Mouse (Mus musculus): ENCODE data around the gene Atcay. TPM values are rescaled to one million over a fixed set of nuclear protein-coding genes. Genes with fewer than 3 reads are reported as not detected.

Atcay gene
- total RNA-seq, 1 experiment, result 4.1 TPM

DNA sequence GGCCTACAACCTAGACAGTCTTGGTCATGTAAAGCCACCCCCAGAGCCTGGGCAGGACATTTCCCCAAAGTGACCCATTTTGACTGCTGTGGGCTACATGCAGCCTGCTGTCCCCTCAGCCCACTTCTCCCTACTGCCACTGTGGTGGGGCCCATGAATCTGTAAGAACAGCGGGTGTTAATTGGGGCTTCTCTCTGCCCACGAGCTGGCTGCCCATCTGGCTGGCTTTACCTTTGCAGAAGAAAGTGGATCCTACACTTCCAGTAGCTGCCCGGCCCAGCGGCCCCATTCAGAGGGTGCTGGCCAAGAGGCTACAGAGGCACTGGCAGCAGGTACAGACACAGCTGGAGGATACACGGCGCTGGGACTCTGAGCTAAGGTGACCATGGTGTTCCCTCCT, 14.5 kb upstream of the Atcay start:
- no peaks in the 10 kb centered on the region for H3K9me3 ChIP-seq (ENCODE audit: control insufficient read depth, insufficient read depth, low read depth, low read length)
- DNase-seq (ENCODE audit: low read depth, low spot score), result no peak
- H3K9ac ChIP-seq (ENCODE audit: insufficient read depth, low read depth, low read length, poor library complexity, severe bottlenecking), result no peak overlapping the region
- no peak overlapping the region for H3K4me3 ChIP-seq (ENCODE audit: insufficient read depth in 1 of 2, low read depth in 1 of 2, low read length in 2 of 2, poor library complexity in 1 of 2, severe bottlenecking in 1 of 2)
- in situ Hi-C loops (cut with MboI; ENCODE audit: low sequenced_read_pairs in 2 of 2, unreplicated experiment in 2 of 2), result no loop called here
- H3K4me1 ChIP-seq (ENCODE audit: control insufficient read depth in 2 of 2, insufficient read depth in 2 of 2, low read length in 2 of 2, poor library complexity in 1 of 2), result peaks cover 2 to 18% of the 10 kb centered on the region in 2 experiments; a peak in 2 of 4 replicates
- H3K27ac ChIP-seq (ENCODE audit: insufficient read depth, low read depth, low read length, poor library complexity, severe bottlenecking), result no peak overlapping the region
- TF ChIP-seq MAFK (IDR thresholded peaks at IDR 0.05; ENCODE audit: insufficient read depth, low read depth, low read length) (no peak), CHD2 (IDR thresholded peaks at IDR 0.05; ENCODE audit: low read depth, low read length) (no peak), ZC3H11A (IDR thresholded peaks at IDR 0.05; ENCODE audit: borderline replicate concordance, low read depth, low read length) (no peak), ZNF384 (IDR thresholded peaks at IDR 0.05; ENCODE audit: low read depth, low read length) (no peak), HCFC1 (IDR thresholded peaks at IDR 0.05; ENCODE audit: borderline replicate concordance, insufficient read depth, low read length) (no peak)
- H3K36me3 ChIP-seq (ENCODE audit: control insufficient read depth, insufficient read depth, low read length, poor library complexity, severe bottlenecking), result no peaks in the 10 kb centered on the region

DNA sequence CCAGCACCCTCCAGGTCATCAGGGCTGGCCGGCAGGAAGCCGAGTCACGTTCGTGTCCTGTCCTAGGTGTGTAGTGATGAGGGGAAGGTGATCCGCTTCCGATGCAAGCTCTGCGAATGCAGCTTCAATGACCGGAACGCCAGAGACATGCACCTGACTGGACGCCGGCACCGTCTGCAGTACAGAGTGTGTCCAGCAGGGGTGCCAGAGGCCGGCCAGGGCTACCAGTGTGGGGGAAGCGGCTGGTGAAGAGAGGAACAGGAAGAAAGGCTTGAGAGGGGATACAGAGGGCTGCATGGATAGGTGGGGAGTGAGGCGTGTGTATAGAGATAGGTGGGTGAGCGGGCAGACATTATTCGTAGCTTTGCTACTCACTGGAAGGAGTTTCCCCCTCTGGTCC, 14.0 kb upstream of the Atcay start:
- no peak for DNase-seq (ENCODE audit: low read depth, low spot score)
- Histone ChIP-seq H3K4me3 (ENCODE audit: insufficient read depth in 1 of 2, low read depth in 1 of 2, low read length in 2 of 2, poor library complexity in 1 of 2, severe bottlenecking in 1 of 2) (no peak overlapping the region), H3K36me3 (ENCODE audit: control insufficient read depth, insufficient read depth, low read length, poor library complexity, severe bottlenecking) (no peaks in the 10 kb centered on the region), H3K9ac (ENCODE audit: insufficient read depth, low read depth, low read length, poor library complexity, severe bottlenecking) (no peak overlapping the region), H3K27ac (ENCODE audit: insufficient read depth, low read depth, low read length, poor library complexity, severe bottlenecking) (no peak overlapping the region), H3K4me1 (ENCODE audit: control insufficient read depth in 2 of 2, insufficient read depth in 2 of 2, low read length in 2 of 2, poor library complexity in 1 of 2) (peaks cover 2 to 15% of the 10 kb centered on the region in 2 experiments; a peak in 2 of 4 replicates), H3K9me3 (ENCODE audit: control insufficient read depth, insufficient read depth, low read depth, low read length) (no peaks in the 10 kb centered on the region)
- TF ChIP-seq ZNF384 (IDR thresholded peaks at IDR 0.05; ENCODE audit: low read depth, low read length) (no peak), MAFK (IDR thresholded peaks at IDR 0.05; ENCODE audit: insufficient read depth, low read depth, low read length) (no peak), CHD2 (IDR thresholded peaks at IDR 0.05; ENCODE audit: low read depth, low read length) (no peak), ZC3H11A (IDR thresholded peaks at IDR 0.05; ENCODE audit: borderline replicate concordance, low read depth, low read length) (no peak), HCFC1 (IDR thresholded peaks at IDR 0.05; ENCODE audit: borderline replicate concordance, insufficient read depth, low read length) (no peak)
- in situ Hi-C loops (cut with MboI; ENCODE audit: low sequenced_read_pairs in 2 of 2, unreplicated experiment in 2 of 2), result no loop called here

DNA sequence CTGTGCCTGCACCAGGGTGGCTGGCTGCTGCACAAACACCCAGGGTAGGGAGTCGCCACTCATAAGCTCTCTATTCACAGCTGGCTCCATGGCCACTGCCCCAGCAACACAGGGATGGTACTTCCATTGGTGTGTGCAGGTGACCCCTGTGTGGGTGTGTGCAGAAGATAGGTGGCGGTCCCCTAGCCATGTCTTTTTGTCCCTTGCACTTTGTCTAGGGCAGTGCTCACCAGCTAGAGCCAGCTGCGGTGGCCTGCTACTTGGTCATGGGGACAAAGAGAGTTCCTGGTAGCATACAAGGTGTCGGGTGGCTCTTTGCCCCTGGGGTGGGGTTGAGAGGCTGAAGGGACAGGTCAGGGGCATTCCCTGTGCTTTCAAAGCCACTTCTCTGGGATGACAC, 13.5 kb upstream of the Atcay start:
- H3K27ac ChIP-seq (ENCODE audit: insufficient read depth, low read depth, low read length, poor library complexity, severe bottlenecking), result no peak overlapping the region
- H3K36me3 ChIP-seq (ENCODE audit: control insufficient read depth, insufficient read depth, low read length, poor library complexity, severe bottlenecking), result no peaks in the 10 kb centered on the region
- TF ChIP-seq MAFK (IDR thresholded peaks at IDR 0.05; ENCODE audit: insufficient read depth, low read depth, low read length), result no peak
- no peak for TF ChIP-seq ZNF384 (IDR thresholded peaks at IDR 0.05; ENCODE audit: low read depth, low read length)
- no peak for TF ChIP-seq CHD2 (IDR thresholded peaks at IDR 0.05; ENCODE audit: low read depth, low read length)
- no peak for TF ChIP-seq ZC3H11A (IDR thresholded peaks at IDR 0.05; ENCODE audit: borderline replicate concordance, low read depth, low read length)
- TF ChIP-seq HCFC1 (IDR thresholded peaks at IDR 0.05; ENCODE audit: borderline replicate concordance, insufficient read depth, low read length), result no peak
- peaks cover 2 to 12% of the 10 kb centered on the region in 2 experiments; a peak in 2 of 4 replicates for H3K4me1 ChIP-seq (ENCODE audit: control insufficient read depth in 2 of 2, insufficient read depth in 2 of 2, low read length in 2 of 2, poor library complexity in 1 of 2)
- no peak for DNase-seq (ENCODE audit: low read depth, low spot score)
- H3K9me3 ChIP-seq (ENCODE audit: control insufficient read depth, insufficient read depth, low read depth, low read length), result no peaks in the 10 kb centered on the region
- in situ Hi-C loops (cut with MboI; ENCODE audit: low sequenced_read_pairs in 2 of 2, unreplicated experiment in 2 of 2), result no loop called here
- H3K4me3 ChIP-seq (ENCODE audit: insufficient read depth in 1 of 2, low read depth in 1 of 2, low read length in 2 of 2, poor library complexity in 1 of 2, severe bottlenecking in 1 of 2), result no peak overlapping the region
- no peak overlapping the region for H3K9ac ChIP-seq (ENCODE audit: insufficient read depth, low read depth, low read length, poor library complexity, severe bottlenecking)

- Histone ChIP-seq H3K4me1 (ENCODE audit: control insufficient read depth in 2 of 2, insufficient read depth in 2 of 2, low read length in 2 of 2, poor library complexity in 1 of 2) (peaks cover 3 to 16% of the 10 kb centered on the region in 2 experiments; a peak in 2 of 4 replicates), H3K27ac (ENCODE audit: insufficient read depth, low read depth, low read length, poor library complexity, severe bottlenecking) (no peak overlapping the region), H3K4me3 (ENCODE audit: insufficient read depth in 1 of 2, low read depth in 1 of 2, low read length in 2 of 2, poor library complexity in 1 of 2, severe bottlenecking in 1 of 2) (peak overlapping the region in 1 of 2 experiments; percentile 6; a peak in 1 of 4 replicates), H3K9me3 (ENCODE audit: control insufficient read depth, insufficient read depth, low read depth, low read length) (no peaks in the 10 kb centered on the region), H3K36me3 (ENCODE audit: control insufficient read depth, insufficient read depth, low read length, poor library complexity, severe bottlenecking) (no peaks in the 10 kb centered on the region), H3K9ac (ENCODE audit: insufficient read depth, low read depth, low read length, poor library complexity, severe bottlenecking) (peak overlapping the region; percentile 1; the same call in 1 of the 2 replicates)
- DNase-seq (ENCODE audit: low read depth, low spot score), result no peak
- in situ Hi-C loops (cut with MboI; ENCODE audit: low sequenced_read_pairs in 2 of 2, unreplicated experiment in 2 of 2), result no loop called here
- TF ChIP-seq HCFC1 (IDR thresholded peaks at IDR 0.05; ENCODE audit: borderline replicate concordance, insufficient read depth, low read length), result no peak
- no peak for TF ChIP-seq CHD2 (IDR thresholded peaks at IDR 0.05; ENCODE audit: low read depth, low read length)
- TF ChIP-seq ZNF384 (IDR thresholded peaks at IDR 0.05; ENCODE audit: low read depth, low read length), result no peak
- TF ChIP-seq ZC3H11A (IDR thresholded peaks at IDR 0.05; ENCODE audit: borderline replicate concordance, low read depth, low read length), result no peak
- TF ChIP-seq MAFK (IDR thresholded peaks at IDR 0.05; ENCODE audit: insufficient read depth, low read depth, low read length), result no peak
These were observed 11.4 kb upstream of the Atcay start for GRCm38 (mm10) chr10:81242021-81242420.

Data from ES-E14 (cell line).